Mouse (Mus musculus): ENCODE data around the gene Dchs2. TPM values are rescaled to one million over a fixed set of nuclear protein-coding genes. Genes with fewer than 3 reads are reported as not detected.

Gene Dchs2
- polyA plus RNA-seq, 1 experiment from 2014 or later: 0.11 TPM

DNA sequence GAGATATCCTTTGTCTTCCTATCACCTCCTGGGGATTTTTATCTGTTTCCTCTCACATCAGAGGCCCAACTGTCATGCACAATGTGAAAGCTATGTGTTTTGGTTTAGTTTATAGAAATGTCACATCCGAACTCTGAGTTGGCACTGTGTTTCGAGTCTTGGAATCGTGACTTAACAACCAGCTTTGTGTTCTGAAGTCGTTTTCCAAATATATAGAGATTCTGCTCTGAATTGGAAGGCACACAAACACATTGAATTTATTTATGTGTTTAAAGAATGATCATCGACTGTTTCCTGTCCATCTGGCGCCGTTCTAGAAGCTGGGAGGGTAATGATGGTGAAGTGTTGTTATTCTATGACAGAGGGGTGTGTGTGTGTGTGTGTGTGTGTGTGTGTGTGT, 84.8 kb downstream of the Dchs2 start:
- Histone ChIP-seq H3K4me2 (ENCODE audit: low read depth, low read length) (no peak overlapping the region), H3K9me3 (replicated peaks; ENCODE audit: control insufficient read depth, low read length) (no peaks in the 10 kb centered on the region), H3K27me3 (ENCODE audit: control insufficient read depth, insufficient read depth, low read length) (no peaks in the 10 kb centered on the region), H3K27ac (ENCODE audit: low read length) (0 out of 2 replicates have a peak overlapping the region, but pooled peaks have one; percentile 10), H3K4me1 (ENCODE audit: control insufficient read depth, insufficient read depth, low read length) (peaks cover 2% of the 10 kb centered on the region; the same call in 1 of the 2 replicates), H3K36me3 (ENCODE audit: control insufficient read depth, insufficient read depth) (no peaks in the 10 kb centered on the region), H3K9ac (ENCODE audit: low read length) (no peak overlapping the region), H3K4me3 (ENCODE audit: low read length) (no peak overlapping the region)
- WGBS: 54% methylated on average over 7 of the region's 7 CpGs
- ATAC-seq (replicated peaks; ENCODE audit: extremely low read depth, insufficient read depth, low FRiP score): no peak

- no peaks in the 10 kb centered on the region for H3K27me3 ChIP-seq (ENCODE audit: control insufficient read depth, insufficient read depth, low read length)
- H3K4me2 ChIP-seq (ENCODE audit: low read depth, low read length): no peak overlapping the region
- H3K27ac ChIP-seq (ENCODE audit: low read length): no peak overlapping the region
- 70% methylated on average over 4 of the region's 4 CpGs for WGBS
- H3K9ac ChIP-seq (ENCODE audit: low read length): no peak overlapping the region
- no peaks in the 10 kb centered on the region for H3K36me3 ChIP-seq (ENCODE audit: control insufficient read depth, insufficient read depth)
- H3K4me3 ChIP-seq (ENCODE audit: low read length): no peak overlapping the region
- no peaks in the 10 kb centered on the region for H3K9me3 ChIP-seq (replicated peaks; ENCODE audit: control insufficient read depth, low read length)
- ATAC-seq (replicated peaks; ENCODE audit: extremely low read depth, insufficient read depth, low FRiP score): no peak
- no peaks in the 10 kb centered on the region for H3K4me1 ChIP-seq (ENCODE audit: control insufficient read depth, insufficient read depth, low read length)
Measured at GRCm38 (mm10) chr3:83218059-83218458, 90.3 kb downstream of the Dchs2 start.

DNA sequence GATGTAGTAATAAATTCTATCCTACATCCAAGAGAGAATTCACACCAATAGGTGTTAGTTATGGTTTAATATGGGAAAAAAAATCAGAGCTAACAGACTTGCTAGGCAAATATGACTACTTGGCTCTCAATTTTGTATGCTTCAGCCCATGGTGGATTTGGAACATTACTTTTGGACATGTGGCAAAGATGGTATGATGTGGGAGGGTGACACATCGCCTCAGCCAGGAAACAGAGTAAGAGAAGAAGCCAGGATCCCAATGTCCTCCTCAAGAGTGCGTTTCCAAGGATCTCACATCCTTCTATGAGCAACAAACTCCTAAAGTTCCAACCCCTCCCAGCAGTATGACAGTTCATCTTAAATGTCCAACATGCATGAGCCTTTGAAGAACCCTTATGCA, 92.4 kb downstream of the Dchs2 start:
- H3K4me1 ChIP-seq (ENCODE audit: control insufficient read depth, insufficient read depth, low read length): no peaks in the 10 kb centered on the region
- 89% methylated on average over 2 of the region's 2 CpGs for WGBS
- no peak overlapping the region for H3K4me2 ChIP-seq (ENCODE audit: low read depth, low read length)
- no peak overlapping the region for H3K9ac ChIP-seq (ENCODE audit: low read length)
- no peaks in the 10 kb centered on the region for H3K9me3 ChIP-seq (replicated peaks; ENCODE audit: control insufficient read depth, low read length)
- no peaks in the 10 kb centered on the region for H3K36me3 ChIP-seq (ENCODE audit: control insufficient read depth, insufficient read depth)
- H3K4me3 ChIP-seq (ENCODE audit: low read length): no peak overlapping the region
- no peaks in the 10 kb centered on the region for H3K27me3 ChIP-seq (ENCODE audit: control insufficient read depth, insufficient read depth, low read length)
- no peak overlapping the region for H3K27ac ChIP-seq (ENCODE audit: low read length)
- no peak for ATAC-seq (replicated peaks; ENCODE audit: extremely low read depth, insufficient read depth, low FRiP score)

- H3K9ac ChIP-seq (ENCODE audit: low read length): no peak overlapping the region
- no peaks in the 10 kb centered on the region for H3K9me3 ChIP-seq (replicated peaks; ENCODE audit: control insufficient read depth, low read length)
- 31% methylated on average over 5 of the region's 5 CpGs for WGBS
- no peak for ATAC-seq (replicated peaks; ENCODE audit: extremely low read depth, insufficient read depth, low FRiP score)
- H3K36me3 ChIP-seq (ENCODE audit: control insufficient read depth, insufficient read depth): no peaks in the 10 kb centered on the region
- no peak overlapping the region for H3K4me3 ChIP-seq (ENCODE audit: low read length)
- H3K27me3 ChIP-seq (ENCODE audit: control insufficient read depth, insufficient read depth, low read length): no peaks in the 10 kb centered on the region
- H3K4me2 ChIP-seq (ENCODE audit: low read depth, low read length): no peak overlapping the region
- no peak overlapping the region for H3K27ac ChIP-seq (ENCODE audit: low read length)
- H3K4me1 ChIP-seq (ENCODE audit: control insufficient read depth, insufficient read depth, low read length): no peaks in the 10 kb centered on the region
Measured at GRCm38 (mm10) chr3:83222125-83222524, 94.4 kb downstream of the Dchs2 start.

GRCm38 (mm10) chr3:83228383-83228782, 100.6 kb downstream of the Dchs2 start:
- Histone ChIP-seq H3K4me3 (ENCODE audit: low read length) (no peak overlapping the region), H3K9me3 (replicated peaks; ENCODE audit: control insufficient read depth, low read length) (no peaks in the 10 kb centered on the region), H3K27ac (ENCODE audit: low read length) (no peak overlapping the region), H3K27me3 (ENCODE audit: control insufficient read depth, insufficient read depth, low read length) (no peaks in the 10 kb centered on the region), H3K36me3 (ENCODE audit: control insufficient read depth, insufficient read depth) (no peaks in the 10 kb centered on the region), H3K4me1 (ENCODE audit: control insufficient read depth, insufficient read depth, low read length) (no peaks in the 10 kb centered on the region), H3K9ac (ENCODE audit: low read length) (no peak overlapping the region), H3K4me2 (ENCODE audit: low read depth, low read length) (no peak overlapping the region)
- WGBS: 74% methylated on average over 9 of the region's 9 CpGs
- no peak for ATAC-seq (replicated peaks; ENCODE audit: extremely low read depth, insufficient read depth, low FRiP score)

DNA sequence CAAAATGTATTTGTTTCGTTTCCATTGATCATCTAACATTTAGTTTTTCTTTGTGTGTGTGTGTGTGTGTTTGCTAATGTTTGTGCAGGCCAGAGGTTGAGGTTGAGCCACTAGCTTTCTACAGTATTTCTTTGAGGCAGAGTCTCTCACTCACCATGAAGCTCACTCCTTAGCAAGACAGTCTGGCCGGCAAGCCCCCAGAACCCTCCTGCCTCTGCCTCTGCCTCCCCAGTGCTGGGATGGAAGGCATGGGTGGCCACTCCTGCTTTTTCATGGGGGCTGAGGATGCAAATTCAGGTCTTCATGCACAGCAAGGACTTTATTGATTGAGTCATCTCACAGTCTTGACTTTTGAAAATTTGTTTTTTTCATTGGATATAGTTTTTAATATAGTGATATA, 102.6 kb downstream of the Dchs2 start:
- no peak overlapping the region for H3K27ac ChIP-seq (ENCODE audit: low read length)
- WGBS: 92% methylated on average over 2 of the region's 2 CpGs

DNA sequence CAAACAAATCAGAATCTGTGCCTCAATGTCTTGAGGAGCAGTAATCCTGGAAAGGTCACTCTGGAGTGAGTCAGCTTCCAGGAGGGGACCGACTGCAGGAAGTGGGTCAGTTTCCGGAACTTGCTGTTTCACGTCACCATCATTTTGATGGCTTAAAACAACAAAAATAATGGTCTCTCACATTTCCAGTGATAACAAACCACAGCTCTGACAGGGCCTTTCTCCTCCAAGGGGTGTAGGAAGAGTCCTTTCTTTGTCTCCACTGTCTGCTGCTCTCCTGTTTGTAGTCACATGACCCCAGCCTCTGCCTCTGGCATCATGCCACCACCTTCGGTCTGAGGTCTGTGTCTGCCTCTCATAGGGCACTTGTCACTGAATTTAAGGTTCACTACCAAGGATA, 106.7 kb downstream of the Dchs2 start:
- H3K27ac ChIP-seq (ENCODE audit: low read length): no peak overlapping the region
- no peaks in the 10 kb centered on the region for H3K27me3 ChIP-seq (ENCODE audit: control insufficient read depth, insufficient read depth, low read length)
- no peak overlapping the region for H3K4me2 ChIP-seq (ENCODE audit: low read depth, low read length)
- H3K9ac ChIP-seq (ENCODE audit: low read length): no peak overlapping the region
- no peaks in the 10 kb centered on the region for H3K9me3 ChIP-seq (replicated peaks; ENCODE audit: control insufficient read depth, low read length)
- ATAC-seq (replicated peaks; ENCODE audit: extremely low read depth, insufficient read depth, low FRiP score): peak; percentile 32; the same call in 1 of the 2 replicates
- WGBS: 41% methylated on average over 4 of the region's 4 CpGs
- H3K36me3 ChIP-seq (ENCODE audit: control insufficient read depth, insufficient read depth): no peaks in the 10 kb centered on the region
- H3K4me3 ChIP-seq (ENCODE audit: low read length): no peak overlapping the region
- H3K4me1 ChIP-seq (ENCODE audit: control insufficient read depth, insufficient read depth, low read length): 0 out of 2 replicates have a peak, but pooled peaks cover 4% of the 10 kb centered on the region

More for the DNA sequence above, 102.6 kb downstream of the Dchs2 start:
- Histone ChIP-seq H3K9me3 (replicated peaks; ENCODE audit: control insufficient read depth, low read length) (no peaks in the 10 kb centered on the region), H3K4me2 (ENCODE audit: low read depth, low read length) (no peak overlapping the region), H3K36me3 (ENCODE audit: control insufficient read depth, insufficient read depth) (no peaks in the 10 kb centered on the region), H3K4me3 (ENCODE audit: low read length) (no peak overlapping the region), H3K4me1 (ENCODE audit: control insufficient read depth, insufficient read depth, low read length) (0 out of 2 replicates have a peak, but pooled peaks cover 4% of the 10 kb centered on the region), H3K27me3 (ENCODE audit: control insufficient read depth, insufficient read depth, low read length) (no peaks in the 10 kb centered on the region), H3K9ac (ENCODE audit: low read length) (no peak overlapping the region)
- ATAC-seq (replicated peaks; ENCODE audit: extremely low read depth, insufficient read depth, low FRiP score): no peak

GRCm38 (mm10) chr3:83235061-83235460, 107.3 kb downstream of the Dchs2 start:
- H3K36me3 ChIP-seq (ENCODE audit: control insufficient read depth, insufficient read depth): no peaks in the 10 kb centered on the region
- H3K4me2 ChIP-seq (ENCODE audit: low read depth, low read length): no peak overlapping the region
- no peaks in the 10 kb centered on the region for H3K9me3 ChIP-seq (replicated peaks; ENCODE audit: control insufficient read depth, low read length)
- no peaks in the 10 kb centered on the region for H3K27me3 ChIP-seq (ENCODE audit: control insufficient read depth, insufficient read depth, low read length)
- no peak overlapping the region for H3K9ac ChIP-seq (ENCODE audit: low read length)
- H3K4me3 ChIP-seq (ENCODE audit: low read length): no peak overlapping the region
- WGBS: 72% methylated on average over 5 of the region's 5 CpGs
- no peak overlapping the region for H3K27ac ChIP-seq (ENCODE audit: low read length)
- no peak for ATAC-seq (replicated peaks; ENCODE audit: extremely low read depth, insufficient read depth, low FRiP score)
- 0 out of 2 replicates have a peak, but pooled peaks cover 4% of the 10 kb centered on the region for H3K4me1 ChIP-seq (ENCODE audit: control insufficient read depth, insufficient read depth, low read length)

DNA sequence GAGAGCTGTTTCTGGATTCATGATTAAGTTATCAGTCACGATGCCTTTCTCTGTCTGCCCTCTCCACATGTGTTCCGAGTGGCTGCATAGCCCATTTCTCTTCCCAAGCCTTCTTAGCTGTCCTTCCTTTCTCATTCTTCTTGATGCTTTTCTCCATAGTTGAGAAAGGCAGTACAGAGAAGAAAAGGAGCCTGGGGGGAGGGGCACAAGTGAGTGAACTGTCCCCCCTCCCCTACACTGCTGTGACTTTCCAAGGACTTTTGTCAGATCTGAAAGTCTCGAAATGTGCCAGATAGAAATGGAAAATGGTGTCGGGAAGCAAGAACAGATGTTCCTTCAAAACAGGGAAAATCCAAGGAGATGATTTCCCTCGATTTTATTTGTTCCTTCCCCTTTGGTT, 118.8 kb downstream of the Dchs2 start:
- Histone ChIP-seq H3K9ac (ENCODE audit: low read length) (no peak overlapping the region), H3K36me3 (ENCODE audit: control insufficient read depth, insufficient read depth) (no peaks in the 10 kb centered on the region), H3K4me3 (ENCODE audit: low read length) (no peak overlapping the region), H3K27ac (ENCODE audit: low read length) (no peak overlapping the region), H3K27me3 (ENCODE audit: control insufficient read depth, insufficient read depth, low read length) (no peaks in the 10 kb centered on the region), H3K4me1 (ENCODE audit: control insufficient read depth, insufficient read depth, low read length) (peaks cover 3% of the 10 kb centered on the region; the same call in 1 of the 2 replicates), H3K9me3 (replicated peaks; ENCODE audit: control insufficient read depth, low read length) (no peaks in the 10 kb centered on the region), H3K4me2 (ENCODE audit: low read depth, low read length) (no peak overlapping the region)
- 49% methylated on average over 5 of the region's 5 CpGs for WGBS
- no peak for ATAC-seq (replicated peaks; ENCODE audit: extremely low read depth, insufficient read depth, low FRiP score)

All from heart, embryonic 16.5 days (tissue).